Mouse (Mus musculus): Measurements from ENCODE around the gene Sod2.
"Not testable (repeated sequence)": the region's sequence is repeated elsewhere in the genome, so short reads cannot be mapped to it uniquely, and the experiment has no call there.

Sod2 gene

GRCm38 (mm10) chr17:13008528-13008927 lies 1.9 kb downstream of the Sod2 start:
- no peak for ATAC-seq (ENCODE audit: insufficient number of reproducible peaks, low FRiP score, low TSS enrichment)

- ATAC-seq (ENCODE audit: insufficient number of reproducible peaks, low FRiP score, low TSS enrichment) = no peak
These were observed 3.2 kb downstream of the Sod2 start for GRCm38 (mm10) chr17:13009887-13010286.

- ATAC-seq (ENCODE audit: insufficient number of reproducible peaks, low FRiP score, low TSS enrichment) = no peak
These were observed 6.7 kb downstream of the Sod2 start for GRCm38 (mm10) chr17:13013316-13013715.

GRCm38 (mm10) chr17:13036627-13037192 lies 30.1 kb downstream of the Sod2 start:
- 0 out of 2 replicates have a peak, but pooled peaks have one; percentile 45 for ATAC-seq (ENCODE audit: insufficient number of reproducible peaks, low FRiP score, low TSS enrichment)

GRCm38 (mm10) chr17:13043846-13044673 lies 37.4 kb downstream of the Sod2 start:
- ATAC-seq (ENCODE audit: insufficient number of reproducible peaks, low FRiP score, low TSS enrichment) = peak; percentile 41

- not testable (repeated sequence) for ATAC-seq (ENCODE audit: insufficient number of reproducible peaks, low FRiP score, low TSS enrichment)
These were observed 45.6 kb downstream of the Sod2 start, which contains the start of gene Gpr31b for GRCm38 (mm10) chr17:13052124-13052813. Gene Gpr31b (minus strand): TSS chr17:13052296.

GRCm38 (mm10) chr17:13060804-13061203 lies 54.2 kb downstream of the Sod2 start, which contains the start of gene Tcp10b:
Gene Tcp10b (plus strand): TSS chr17:13061104.
- not testable (repeated sequence) for ATAC-seq (ENCODE audit: insufficient number of reproducible peaks, low FRiP score, low TSS enrichment)

GRCm38 (mm10) chr17:13062882-13063281 lies 56.2 kb downstream of the Sod2 start:
- not testable (repeated sequence) for ATAC-seq (ENCODE audit: insufficient number of reproducible peaks, low FRiP score, low TSS enrichment)

- not testable (repeated sequence) for ATAC-seq (ENCODE audit: insufficient number of reproducible peaks, low FRiP score, low TSS enrichment)
These were observed 61.3 kb downstream of the Sod2 start for GRCm38 (mm10) chr17:13067864-13068385.

- not testable (repeated sequence) for ATAC-seq (ENCODE audit: insufficient number of reproducible peaks, low FRiP score, low TSS enrichment)
These were observed 62.6 kb downstream of the Sod2 start for GRCm38 (mm10) chr17:13069227-13069626.

Measured in cerebellum, adult (tissue).